Mouse (Mus musculus) liver, embryonic 14.5 days (tissue): ENCODE data around the gene Ddah1. TPM values are rescaled to one million over a fixed set of nuclear protein-coding genes. Genes with fewer than 3 reads are reported as not detected.

Experiments used
- ATAC-seq: fragments of 200-750 bp; cut with Nextera tagmentation; 2 replicates; pipeline ENCODE4 v1.8.0; 2017; ENCODE audit warnings: moderate number of reproducible peaks, mild to moderate bottlenecking, moderate library complexity; ENCODE audit not compliant: insufficient read depth
- DNase-seq, 3 experiments: peaks; one replicate each; pipeline ENCODE4 v3.0.0-alpha.2; 2012 to 2013; ENCODE audit warnings: low read depth in 3 of 3, low spot score in 3 of 3
- H3K27ac ChIP-seq: fragments of 300-500 bp; sonication (generic); 2 replicates; pipeline ENCODE4 v1.5.1; 2014; ENCODE audit warnings: moderate library complexity, mild to moderate bottlenecking, control low read depth, inconsistent platforms
- H3K27me3 ChIP-seq: fragments of 300-500 bp; sonication (generic); 2 replicates; pipeline ENCODE4 v1.6.1; 2014; ENCODE audit warnings: mild to moderate bottlenecking, low read length, moderate library complexity; ENCODE audit not compliant: control insufficient read depth, insufficient read depth
- H3K36me3 ChIP-seq: fragments of 300-500 bp; sonication (generic); replicated peaks from 2 replicates; pipeline ENCODE4 v1.6.1; 2014; ENCODE audit warnings: low read depth; ENCODE audit not compliant: control insufficient read depth, insufficient read depth
- H3K4me1 ChIP-seq, 2 experiments: fragments of 200-500 bp in 1 of 2; fragments of 300-500 bp in 1 of 2; sonication (generic) in 1 of 2; replicated peaks; 2 replicates each; pipeline ENCODE4 v1.6.1; 2012 to 2014; ENCODE audit warnings: antibody characterized with exemption in 1 of 2, inconsistent platforms in 1 of 2, low read length in 1 of 2; ENCODE audit not compliant: control insufficient read depth in 2 of 2, insufficient read depth in 2 of 2
- H3K4me2 ChIP-seq: fragments of 300-500 bp; sonication (generic); 2 replicates; pipeline ENCODE4 v1.6.1; 2014; ENCODE audit warnings: low read depth, mild to moderate bottlenecking, control low read depth, moderate library complexity
- H3K4me3 ChIP-seq, 2 experiments: fragments of 200-500 bp in 1 of 2; fragments of 300-500 bp in 1 of 2; sonication (generic) in 1 of 2; 2 replicates each; pipeline ENCODE4 v1.5.1; 2012 to 2014; ENCODE audit warnings: low read depth in 2 of 2, low read length in 2 of 2, mild to moderate bottlenecking in 2 of 2, control low read depth in 1 of 2, inconsistent platforms in 1 of 2, moderate library complexity in 1 of 2; ENCODE audit not compliant: insufficient read depth in 1 of 2
- H3K9ac ChIP-seq: fragments of 300-500 bp; sonication (generic); replicated peaks from 2 replicates; pipeline ENCODE4 v1.6.1; 2014; ENCODE audit warnings: mild to moderate bottlenecking, control low read depth, moderate library complexity
- H3K9me3 ChIP-seq: fragments of 300-500 bp; sonication (generic); 2 replicates; pipeline ENCODE4 v1.6.1; 2016; ENCODE audit warnings: low read length, mixed read lengths; ENCODE audit not compliant: control insufficient read depth
- CTCF ChIP-seq: IDR thresholded peaks from 2 replicates; pipeline ENCODE4 v1.5.1; 2016; ENCODE audit warnings: antibody characterized with exemption, low read depth, control low read depth
- EP300 ChIP-seq: IDR thresholded peaks from 2 replicates; pipeline ENCODE4 v1.6.1; 2016; ENCODE audit warnings: antibody characterized with exemption, low read depth
- WGBS: fragments of 180-500 bp; shearing (Covaris S2); extraction: QIAGEN DNeasy Blood & Tissue Kit; methylation state at CpG from one replicate; pipeline ENCODE4 v1.1.7; 2014; ENCODE audit not compliant: insufficient replicate concordance; 5-methylcytosine and 5-hydroxymethylcytosine counted together
- polyA plus RNA-seq, 2 experiments: library from polyadenylated mRNA; depleted of rRNA in 1 of 2; stranded (reverse) in 1 of 2; unstranded in 1 of 2; fragments of >200 nt; fragmentation: Nextera tagmentation in 1 of 2; extraction: Ambion mirVana in 1 of 2; gene quantifications; 2 replicates each; pipeline versions ENCODE4 v1.2.1 to v1.2.3; 2012 to 2014

Ddah1 gene
- polyA plus RNA-seq, 2 experiments, result 15.6 to 32.1 TPM

GRCm38 (mm10) chr3:145743050-145743449 lies 15.4 kb upstream of the Ddah1 start:
- no peak overlapping the region for H3K27ac ChIP-seq
- no peaks in the 10 kb centered on the region for H3K27me3 ChIP-seq
- TF ChIP-seq EP300, result no peak
- TF ChIP-seq CTCF, result no peak
- H3K36me3 ChIP-seq, result no peaks in the 10 kb centered on the region
- no peak for ATAC-seq
- no peak overlapping the region for H3K4me3 ChIP-seq
- H3K4me1 ChIP-seq, result peaks cover 0 to 8% of the 10 kb centered on the region in 2 experiments; a peak in 2 of 4 replicates
- no peak overlapping the region for H3K9ac ChIP-seq
- WGBS, result 29% methylated on average over 9 of the region's 9 CpGs
- no peak for DNase-seq
- no peaks in the 10 kb centered on the region for H3K9me3 ChIP-seq
- no peak overlapping the region for H3K4me2 ChIP-seq

DNA sequence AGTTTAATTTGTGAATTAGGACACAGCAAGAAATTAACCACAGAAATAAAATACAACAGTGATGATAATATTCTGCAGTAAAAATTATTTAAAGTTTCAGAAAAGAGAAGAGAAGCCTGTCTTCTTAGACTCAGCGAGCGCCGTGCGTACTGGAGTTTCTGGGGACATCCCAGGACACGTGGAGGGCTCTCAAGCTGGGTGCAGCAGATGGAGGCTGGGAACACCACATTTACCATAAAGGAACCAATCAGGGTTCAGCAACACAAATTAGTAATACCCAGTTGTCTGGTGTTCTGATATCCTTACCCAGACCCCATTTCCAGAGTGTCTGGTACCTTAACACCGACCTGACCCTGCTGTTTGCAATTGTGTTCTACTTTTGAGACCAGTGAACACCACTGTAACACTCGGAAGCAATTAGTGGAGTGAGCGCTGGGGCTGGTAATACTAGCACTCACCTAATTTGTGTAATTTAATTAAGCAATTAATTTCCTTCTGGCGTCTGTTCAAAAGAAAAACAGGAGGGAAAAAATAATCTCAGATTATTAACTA lies 14.9 kb upstream of the Ddah1 start:
- WGBS, result 76% methylated on average over 9 of the region's 9 CpGs
- no peak overlapping the region for H3K9ac ChIP-seq
- H3K36me3 ChIP-seq, result no peaks in the 10 kb centered on the region
- no peak for TF ChIP-seq EP300
- TF ChIP-seq CTCF, result no peak
- H3K4me2 ChIP-seq, result no peak overlapping the region
- no peaks in the 10 kb centered on the region for H3K9me3 ChIP-seq
- H3K27me3 ChIP-seq, result no peaks in the 10 kb centered on the region
- ATAC-seq (no peak), DNase-seq (no peak)
- H3K27ac ChIP-seq, result no peak overlapping the region
- H3K4me3 ChIP-seq, result no peak overlapping the region
- peaks cover 0 to 8% of the 10 kb centered on the region in 2 experiments; a peak in 2 of 4 replicates for H3K4me1 ChIP-seq

DNA sequence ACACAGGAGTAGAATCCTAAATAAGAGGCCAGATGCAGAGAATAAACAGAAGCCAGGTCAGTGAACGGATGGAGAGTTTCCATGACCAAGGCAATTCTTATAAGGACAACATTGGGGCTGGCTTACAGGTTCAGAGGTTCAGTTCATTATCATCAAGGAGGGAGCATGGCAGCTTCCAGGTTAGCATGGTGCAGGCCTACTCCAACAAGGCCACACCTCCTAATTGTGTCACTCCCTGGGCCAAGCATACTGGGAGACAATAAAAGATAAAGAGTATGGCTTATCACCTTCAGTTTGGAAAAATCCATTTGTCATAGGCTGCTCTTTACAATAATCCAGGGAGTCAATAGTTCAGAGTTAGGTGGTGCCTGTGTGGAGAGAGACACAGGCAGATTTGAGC lies 9.8 kb upstream of the Ddah1 start:
- Histone ChIP-seq H3K4me3 (no peak overlapping the region), H3K27me3 (no peaks in the 10 kb centered on the region), H3K4me2 (no peak overlapping the region), H3K27ac (no peak overlapping the region), H3K36me3 (no peaks in the 10 kb centered on the region), H3K9me3 (no peaks in the 10 kb centered on the region), H3K9ac (no peak overlapping the region), H3K4me1 (peaks cover 0 to 1% of the 10 kb centered on the region in 2 experiments; a peak in 2 of 4 replicates)
- TF ChIP-seq EP300 (no peak), CTCF (no peak)
- 61% methylated on average over 1 of the region's 1 CpGs for WGBS
- DNase-seq, result no peak
- no peak for ATAC-seq

- 46% methylated on average over 8 of the region's 8 CpGs for WGBS
- no peak overlapping the region for H3K9ac ChIP-seq
- H3K4me1 ChIP-seq, result peaks cover 0 to 25% of the 10 kb centered on the region in 2 experiments; a peak in 2 of 4 replicates
- DNase-seq (no peak), ATAC-seq (no peak)
- H3K27ac ChIP-seq, result no peak overlapping the region
- no peak overlapping the region for H3K4me3 ChIP-seq
- no peaks in the 10 kb centered on the region for H3K9me3 ChIP-seq
- peaks cover 11% of the 10 kb centered on the region for H3K27me3 ChIP-seq
- H3K36me3 ChIP-seq, result no peaks in the 10 kb centered on the region
- no peak overlapping the region for H3K4me2 ChIP-seq
- TF ChIP-seq CTCF, result no peak
- TF ChIP-seq EP300, result no peak
Observed at GRCm38 (mm10) chr3:145756457-145756856, 2.0 kb upstream of the Ddah1 start.

- ATAC-seq (no peak), DNase-seq (no peak)
- no peak overlapping the region for H3K4me3 ChIP-seq
- peaks cover 0 to 25% of the 10 kb centered on the region in 2 experiments; a peak in 2 of 4 replicates for H3K4me1 ChIP-seq
- H3K9me3 ChIP-seq, result no peaks in the 10 kb centered on the region
- WGBS, result 42% methylated on average over 8 of the region's 8 CpGs
- TF ChIP-seq CTCF (no peak), EP300 (no peak)
- H3K4me2 ChIP-seq, result peak overlapping the region; percentile 80
- H3K9ac ChIP-seq, result no peak overlapping the region
- H3K36me3 ChIP-seq, result no peaks in the 10 kb centered on the region
- peaks cover 11% of the 10 kb centered on the region for H3K27me3 ChIP-seq
- H3K27ac ChIP-seq, result no peak overlapping the region
Observed at GRCm38 (mm10) chr3:145757177-145757576, 1.3 kb upstream of the Ddah1 start.
